Mouse (Mus musculus) lung, postnatal 10 days (tissue): ENCODE measurements around the gene Tex16.

Experiments
- DNase-seq: peaks from one replicate; pipeline ENCODE4 v3.0.0; 2021

Tex16 gene

GRCm38 (mm10) chrX:112010707-112011106, at the start of gene Tex16:
TSS of gene Tex16 (plus strand) at chrX:112011007.
- DNase-seq, result no peak

- DNase-seq, result no peak
Observed at GRCm38 (mm10) chrX:111999661-112000060, 11.1 kb upstream of the Tex16 start.
